In genomic region chr16:91187662-91188061, GRCm38 (mm10) we compare ENCODE assay signal across 20 mouse cellular contexts. TPM values are rescaled to one million over a fixed set of nuclear protein-coding genes. Genes with fewer than 3 reads are reported as not detected.
"Had no signal": no experiment of that assay in that cellular context is flagged by ENCODE, and none has a peak within 500 bp of the region (broad histone marks: within the 10 kb centered on the region; RNA-seq: fewer than 3 reads in every experiment).

No protein-coding gene starts in this region.

- H3K9me3 ChIP-seq: neural tube, embryonic 13.5 days; neural tube, embryonic 15.5 days; stomach, embryonic 15.5 days had no signal

- H3K4me2 ChIP-seq: neural tube, embryonic 13.5 days; neural tube, embryonic 15.5 days; stomach, embryonic 15.5 days had no signal

- H3K27ac ChIP-seq: neural tube, embryonic 13.5 days; neural tube, embryonic 15.5 days; stomach, embryonic 15.5 days; stomach, postnatal 0 days had no signal

- H3K27me3 ChIP-seq: stomach, embryonic 15.5 days had no signal

- H3K36me3 ChIP-seq: neural tube, embryonic 13.5 days; neural tube, embryonic 15.5 days; stomach, embryonic 15.5 days had no signal

- H3K9ac ChIP-seq: neural tube, embryonic 13.5 days; neural tube, embryonic 15.5 days; stomach, embryonic 15.5 days had no signal

- DNase-seq: retina, postnatal 1 day; right cerebral cortex, adult 18-20 months; right cerebral cortex, postnatal 14 days; right cerebral cortex, postnatal 25 days; right cerebral cortex, postnatal 4 days; spleen, adult 18-20 months; thymus, adult 18-20 months; thymus, adult 2 months; thymus, postnatal 14 days; thymus, postnatal 25 days; thymus, postnatal 36 days; thymus, postnatal 4 days had no signal

- H3K4me1 ChIP-seq: stomach, embryonic 15.5 days had no signal

- H3K4me3 ChIP-seq: neural tube, embryonic 13.5 days; neural tube, embryonic 15.5 days; stomach, embryonic 15.5 days had no signal

RNA-seq across cellular contexts. Expression of gene Olig2, which starts 37.6 kb away (rescaled TPM):
- polyA plus RNA-seq: stomach, embryonic 14.5 days; stomach, embryonic 15.5 days; stomach, embryonic 16.5 days; stomach, postnatal 0 days; testis, adult 2 months; urinary bladder, adult 2 months had no signal
